Mouse (Mus musculus) megakaryocyte-erythroid progenitor cell, adult 5-6 weeks (primary cell): ENCODE data around the gene Hmmr. TPM values are rescaled to one million over a fixed set of nuclear protein-coding genes. Genes with fewer than 3 reads are reported as not detected.
A peak's percentile ranks its signal among the peaks of the same experiment; 100 is the strongest.

Experiments
- ATAC-seq: replicated peaks from 2 replicates; pipeline ENCODE4 v1.8.0; 2016; ENCODE audit warnings: mild to moderate bottlenecking, inconsistent platforms; ENCODE audit not compliant: severe bottlenecking, poor library complexity, low FRiP score, low TSS enrichment
- total RNA-seq, 2 experiments: library from RNA; stranded (forward) in 1 of 2; stranded (reverse) in 1 of 2; fragments of 200-1000, 215-1000 nt in 1 of 2; fragments of >200 nt in 1 of 2; fragmentation: Nextera tagmentation in 1 of 2; gene quantifications; 2 replicates each; pipeline ENCODE4 v1.2.3; 2014 to 2017

Gene Hmmr
- total RNA-seq (2014; fragmentation: Nextera tagmentation) (55.4 and 61.8 TPM in 2 replicates), total RNA-seq (2017) (80.0 and 86.5 TPM in 2 replicates)

DNA sequence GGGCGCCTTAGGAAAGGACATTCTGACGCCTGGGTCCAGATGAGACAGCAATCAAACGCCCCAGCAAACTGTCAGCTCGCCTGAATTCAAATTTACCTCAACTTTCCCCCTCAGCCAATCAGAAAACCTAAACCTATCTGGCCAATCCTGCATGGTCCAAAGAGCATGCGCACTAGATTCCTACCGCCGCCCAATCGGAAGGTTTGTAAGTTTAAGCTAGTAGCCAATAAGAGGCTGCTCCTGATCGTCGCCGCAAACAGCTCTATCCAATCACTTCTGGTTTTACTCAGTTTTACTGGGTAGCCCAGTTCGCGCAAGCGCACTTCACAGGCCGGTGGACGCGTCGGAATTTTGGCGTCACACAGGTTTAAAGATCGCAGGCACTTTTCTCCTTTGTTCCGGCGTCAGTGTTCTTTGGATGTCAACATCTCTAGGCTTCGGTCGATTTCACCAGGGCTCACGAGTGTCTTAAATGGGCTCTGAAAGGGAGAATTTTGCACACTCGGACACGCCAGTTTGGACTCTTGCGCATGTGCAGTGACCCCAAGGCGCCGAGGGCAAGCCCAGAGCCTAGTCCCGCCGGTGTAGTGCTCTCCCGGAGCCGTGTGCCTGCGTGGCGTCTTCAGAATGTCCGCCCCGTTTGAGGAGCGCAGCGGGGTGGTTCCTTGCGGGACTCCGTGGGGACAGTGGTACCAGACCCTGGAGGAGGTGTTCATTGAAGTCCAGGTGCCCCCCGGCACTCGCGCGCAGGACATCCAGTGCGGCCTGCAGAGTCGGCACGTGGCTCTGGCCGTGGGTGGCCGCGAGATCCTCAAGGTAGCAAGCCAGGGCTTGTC lies at the start of gene Hmmr, which contains the start of gene Nudcd2:
Gene Hmmr, minus strand, starts transcription at position 84 of the 836 bp plus-strand sequence.
Gene Nudcd2, plus strand, starts transcription at position 329 of the 836 bp plus-strand sequence.
- peak; percentile 91 for ATAC-seq

DNA sequence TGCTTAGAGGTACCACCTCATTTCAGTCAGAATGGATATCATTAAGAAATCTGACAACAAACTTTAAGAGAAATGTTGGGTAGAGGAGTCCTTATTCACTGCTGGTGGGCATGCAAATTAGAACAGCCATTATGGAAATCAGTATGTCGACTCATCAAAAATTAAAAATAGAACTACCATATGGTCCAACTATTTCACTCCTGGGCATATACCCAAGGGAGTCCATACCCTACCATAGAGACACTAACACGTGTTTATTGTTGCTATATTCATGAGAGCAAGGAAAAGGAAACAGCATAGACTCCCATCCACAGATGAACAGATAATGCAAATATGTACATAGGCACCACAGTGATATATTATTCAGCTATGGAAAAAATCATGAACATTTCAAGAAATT lies 48.6 kb upstream of the Hmmr start:
- no peak for ATAC-seq

DNA sequence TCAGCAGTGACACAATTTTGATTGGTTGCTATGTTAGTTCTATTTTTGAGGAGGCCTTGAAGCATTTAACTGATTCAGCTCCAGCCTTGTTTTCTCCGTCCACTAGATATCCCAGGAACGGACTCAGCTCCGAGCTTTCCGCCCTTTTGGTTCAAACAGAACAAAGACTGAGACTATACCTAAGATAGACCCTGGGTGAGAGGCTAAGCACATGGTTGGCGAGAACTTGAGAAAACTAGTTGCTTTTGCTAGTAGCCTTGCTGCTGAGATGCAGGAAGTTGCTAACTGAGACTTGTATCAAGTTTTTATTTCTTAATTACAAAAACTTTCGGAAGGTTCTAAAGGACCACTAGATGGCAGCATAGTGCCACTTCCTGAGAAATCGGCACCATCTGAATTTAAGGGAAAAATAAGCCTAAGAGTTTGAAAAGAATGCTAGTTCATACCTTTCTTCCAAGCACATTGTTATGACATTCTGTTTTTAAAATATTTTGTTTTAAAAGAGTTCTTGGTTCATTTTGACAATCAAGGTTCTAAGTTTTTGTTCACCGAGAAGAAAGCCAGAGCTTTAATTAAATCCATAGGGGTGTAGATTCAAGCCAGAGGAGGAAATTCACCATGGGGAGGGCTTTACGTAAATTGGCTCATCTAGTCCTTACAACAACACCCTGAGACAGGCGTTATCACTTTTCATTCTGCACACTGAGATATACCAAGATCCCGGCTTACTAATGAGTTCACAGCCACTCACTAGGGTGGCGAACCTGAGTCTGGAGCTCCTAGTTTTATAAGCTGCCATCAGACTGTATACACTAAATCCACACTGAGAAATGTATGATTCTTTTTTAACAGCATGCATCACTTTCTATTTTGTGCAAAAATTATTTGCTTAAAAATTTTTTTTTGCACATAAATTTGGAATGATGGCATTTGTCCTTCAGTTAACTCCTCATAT lies 42.4 kb upstream of the Hmmr start:
- no peak for ATAC-seq

DNA sequence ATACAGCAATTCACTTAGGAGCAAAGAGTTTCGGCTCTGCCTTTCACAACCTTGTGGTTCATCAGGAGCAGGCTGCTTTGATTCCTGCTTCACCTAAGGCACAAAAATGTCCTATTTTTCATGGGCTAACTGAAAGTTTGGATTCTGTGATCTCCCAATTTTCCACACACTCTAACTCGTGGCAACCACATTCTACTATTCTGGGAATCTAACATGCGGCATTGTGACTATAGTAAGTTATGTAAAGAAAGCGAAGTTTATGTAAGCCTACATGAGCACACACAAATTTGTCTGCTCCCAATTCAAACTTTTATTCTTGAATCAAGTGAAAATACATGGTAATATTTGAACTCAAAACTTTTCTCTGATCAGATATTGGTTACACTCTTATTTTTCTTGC lies 31.5 kb upstream of the Hmmr start:
- ATAC-seq, result no peak

DNA sequence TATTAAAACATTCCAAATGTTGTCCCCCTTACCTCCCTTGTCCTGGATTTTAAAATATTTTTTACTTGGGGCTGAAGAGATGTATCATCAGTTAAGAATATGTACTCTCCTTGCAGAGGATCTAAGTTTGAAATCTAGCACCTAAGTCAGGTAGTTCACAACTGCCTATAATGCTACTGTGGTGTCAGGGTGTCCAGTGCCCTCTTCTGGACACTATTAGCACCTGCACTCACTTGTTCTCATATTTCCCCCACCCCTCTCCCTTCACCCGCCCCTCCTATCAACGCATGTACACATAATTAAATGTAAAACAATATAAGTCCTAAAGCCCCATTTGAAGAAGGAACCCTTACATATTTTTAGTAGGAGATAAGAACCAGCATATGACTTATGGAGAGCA lies 30.2 kb upstream of the Hmmr start:
- peak; percentile 98 for ATAC-seq

DNA sequence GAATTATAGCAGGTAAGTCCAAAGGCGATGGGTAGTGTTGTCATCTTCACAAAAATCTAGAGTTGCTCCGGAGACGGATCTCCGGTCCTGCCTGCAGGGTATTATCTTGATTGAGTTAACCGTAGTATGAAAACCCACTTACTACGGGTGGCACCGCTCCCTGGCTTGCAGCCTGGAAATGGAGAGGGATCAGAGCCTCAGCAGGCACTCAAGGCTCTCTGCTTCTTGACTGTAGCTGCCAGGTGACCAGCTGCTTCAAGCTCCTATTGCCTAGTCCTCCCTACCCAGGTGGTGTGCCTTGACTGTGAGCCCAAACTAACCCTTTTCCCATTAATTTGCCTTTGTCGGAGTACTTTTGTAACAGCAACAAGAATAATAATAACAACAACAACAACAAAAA lies 26.7 kb upstream of the Hmmr start:
- ATAC-seq, result no peak

DNA sequence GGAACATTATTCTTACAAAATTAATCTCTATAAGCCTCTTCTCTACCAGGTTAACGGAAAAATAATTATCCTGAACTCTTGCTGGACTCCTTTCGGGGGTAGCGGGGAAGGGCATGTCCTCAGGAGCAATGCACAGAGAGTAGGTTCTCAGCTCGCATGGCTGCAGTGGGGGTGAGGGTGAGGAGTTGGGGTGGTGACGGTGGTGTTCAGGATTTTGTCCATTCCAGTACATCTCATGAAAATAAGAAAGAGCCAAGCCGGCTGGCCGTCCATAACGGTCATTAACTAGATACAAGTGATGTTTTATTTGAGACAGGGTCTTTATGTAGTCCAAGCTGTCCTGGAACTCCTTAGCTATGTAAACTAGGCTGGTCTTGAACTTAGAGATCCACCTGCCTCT lies 22.7 kb upstream of the Hmmr start:
- ATAC-seq, result no peak

DNA sequence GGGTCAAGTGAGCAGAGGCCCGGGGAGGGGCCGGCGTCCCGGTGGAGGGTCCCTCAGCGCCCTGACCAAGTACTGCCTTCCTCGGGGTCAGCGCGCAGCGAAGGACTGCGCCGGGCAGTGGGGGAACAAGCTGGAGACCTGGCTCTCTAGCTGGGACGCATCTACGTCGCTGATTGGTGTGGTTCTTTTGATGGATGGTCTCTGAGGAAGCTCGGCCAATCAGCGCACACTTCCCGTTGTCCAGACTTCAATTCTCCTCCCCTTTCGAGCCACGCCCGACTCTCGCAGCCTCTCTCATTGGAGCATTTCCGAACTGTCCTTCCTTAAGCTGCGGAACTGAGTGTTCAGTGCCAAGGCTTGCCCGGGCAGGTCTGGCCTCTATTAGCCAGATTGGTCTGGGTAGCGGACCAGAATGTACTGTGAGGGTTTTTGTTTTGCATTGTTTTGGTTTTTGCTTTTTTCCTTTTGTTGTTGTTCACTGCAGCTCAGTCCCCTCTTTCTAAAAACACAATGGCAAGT lies 21.9 kb upstream of the Hmmr start, which contains the start of gene Ccng1:
Gene Ccng1, minus strand, starts transcription at position 203 of the 519 bp plus-strand sequence.
- ATAC-seq, result peak; percentile 99

DNA sequence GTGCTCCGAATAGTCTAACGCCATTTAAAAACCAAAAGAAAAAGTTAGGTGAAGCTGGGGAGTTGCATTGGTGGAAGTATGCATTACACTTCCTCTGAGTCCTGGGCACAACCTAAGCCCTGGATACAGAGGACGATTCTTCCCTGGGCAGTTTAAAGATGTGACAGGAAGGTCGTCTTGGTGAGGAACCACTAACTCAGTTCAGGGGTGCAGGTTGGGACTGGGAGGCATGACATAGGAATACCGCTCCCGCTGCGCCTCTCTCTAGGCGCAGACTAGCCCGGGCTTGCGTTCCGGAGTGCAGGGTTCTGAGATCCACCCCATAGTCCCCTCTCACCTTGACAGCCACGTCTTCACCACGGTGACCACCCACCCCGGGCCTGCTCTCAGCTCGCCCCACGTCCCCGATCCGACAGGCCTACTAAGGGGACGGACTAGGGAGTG lies 21.5 kb upstream of the Hmmr start:
- peak; percentile 63 for ATAC-seq

DNA sequence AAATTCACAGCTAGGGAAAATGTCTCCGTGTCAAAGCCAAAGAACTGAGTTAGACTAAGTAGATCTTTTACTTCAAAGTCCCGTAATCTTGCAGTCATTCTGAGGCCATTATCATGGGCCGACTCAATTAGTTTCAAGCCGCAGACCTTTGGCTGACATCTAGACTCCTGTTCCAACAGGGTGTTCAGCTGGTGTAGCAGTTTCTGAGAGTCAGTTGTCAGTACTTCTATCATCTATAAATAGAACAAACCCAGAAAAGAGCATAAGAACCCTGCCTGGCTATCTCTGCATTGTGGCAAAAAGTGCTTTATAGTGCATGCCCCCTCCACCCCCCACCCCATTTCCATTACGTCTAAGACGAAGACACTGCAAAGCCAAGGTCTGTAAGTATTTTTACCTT lies 20.6 kb upstream of the Hmmr start:
- no peak for ATAC-seq

DNA sequence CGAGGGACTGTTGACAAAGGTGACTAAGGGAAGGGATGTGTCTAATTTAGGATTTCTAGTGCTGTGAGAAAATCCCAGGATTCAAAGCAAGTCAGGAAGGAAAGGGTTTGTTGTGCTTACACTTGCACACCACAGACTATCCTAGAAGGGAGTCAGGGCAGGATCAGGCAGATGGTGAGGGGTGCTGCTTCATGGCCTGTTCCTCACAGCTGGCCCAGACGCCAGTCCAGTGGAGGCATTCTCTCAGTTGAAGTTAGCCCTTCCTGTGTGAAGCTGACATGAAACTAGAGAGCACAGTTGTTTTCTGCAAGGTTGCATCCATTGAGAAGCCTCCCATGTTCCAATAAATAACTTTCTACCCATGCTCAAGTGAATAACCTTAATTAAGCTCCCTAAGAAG lies 14.5 kb upstream of the Hmmr start:
- no peak for ATAC-seq

DNA sequence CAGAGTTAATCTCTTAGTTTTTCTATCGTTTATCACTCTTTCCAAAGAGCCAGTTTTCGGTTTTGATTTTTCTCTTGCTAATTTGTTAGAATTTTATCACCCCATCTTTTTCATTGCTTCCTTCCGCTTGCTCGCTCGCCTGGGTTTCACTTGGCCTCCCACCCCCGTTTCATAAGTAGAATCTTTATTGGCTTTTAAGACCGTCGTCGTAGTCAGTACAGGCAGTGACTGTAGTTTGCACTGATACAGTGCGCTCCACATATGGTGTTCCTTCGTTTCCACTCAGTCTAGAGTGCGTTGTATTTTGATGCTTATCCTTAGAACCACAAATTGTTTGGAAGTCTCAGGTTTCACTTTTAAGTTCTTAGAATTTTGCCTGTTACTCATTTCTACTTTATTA lies 13.1 kb upstream of the Hmmr start:
- ATAC-seq, result no peak

DNA sequence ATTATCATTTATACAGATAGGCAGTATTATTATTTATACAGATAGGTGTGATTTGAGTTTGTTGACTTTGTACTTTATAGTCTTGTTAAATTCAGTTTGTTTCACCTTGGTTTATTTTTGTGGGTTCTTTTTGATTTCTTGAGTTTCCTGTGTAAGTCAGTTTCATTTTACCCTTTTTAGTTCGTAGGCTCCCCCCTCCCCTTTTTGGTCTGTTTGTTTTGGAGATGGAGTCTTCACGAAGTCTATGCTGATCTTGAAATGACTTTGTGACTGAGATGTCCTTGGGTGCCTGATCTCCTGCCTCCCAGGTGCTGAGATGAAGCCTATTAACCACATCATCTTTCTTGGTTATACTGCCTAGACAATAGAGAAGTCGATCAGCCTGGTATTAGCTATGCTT lies 11.1 kb upstream of the Hmmr start:
- no peak for ATAC-seq

DNA sequence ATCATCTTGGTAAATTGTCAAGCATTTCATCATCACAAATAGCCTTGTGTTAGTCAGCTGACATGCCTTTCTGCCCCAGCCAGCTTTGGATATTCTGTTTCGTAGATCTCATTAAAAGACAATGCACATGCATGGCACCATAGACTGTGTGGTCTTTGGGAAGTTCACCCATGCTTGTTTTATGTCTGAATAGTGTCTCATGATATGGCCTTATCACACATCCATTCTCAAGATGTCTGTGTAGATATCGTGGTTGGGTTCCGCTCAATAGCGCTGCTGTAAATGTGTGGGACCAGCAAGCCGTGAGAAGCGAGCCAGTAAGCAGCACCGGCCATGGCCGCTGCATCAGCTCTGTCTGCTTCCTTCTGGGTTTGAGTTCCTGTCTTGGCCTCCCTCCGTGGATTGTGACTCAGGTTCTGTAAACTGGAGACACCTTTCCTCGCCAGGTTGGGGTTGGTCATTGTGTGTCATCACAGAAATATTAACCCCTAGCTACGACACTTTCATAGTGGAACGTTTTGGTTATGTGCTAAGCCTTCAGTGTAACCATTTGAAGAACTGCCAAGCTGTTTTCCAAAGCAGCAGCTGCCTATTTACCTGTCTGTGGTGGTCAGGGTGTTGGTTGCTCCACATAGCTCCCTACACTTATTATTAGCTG lies 8.5 kb upstream of the Hmmr start:
- no peak for ATAC-seq

DNA sequence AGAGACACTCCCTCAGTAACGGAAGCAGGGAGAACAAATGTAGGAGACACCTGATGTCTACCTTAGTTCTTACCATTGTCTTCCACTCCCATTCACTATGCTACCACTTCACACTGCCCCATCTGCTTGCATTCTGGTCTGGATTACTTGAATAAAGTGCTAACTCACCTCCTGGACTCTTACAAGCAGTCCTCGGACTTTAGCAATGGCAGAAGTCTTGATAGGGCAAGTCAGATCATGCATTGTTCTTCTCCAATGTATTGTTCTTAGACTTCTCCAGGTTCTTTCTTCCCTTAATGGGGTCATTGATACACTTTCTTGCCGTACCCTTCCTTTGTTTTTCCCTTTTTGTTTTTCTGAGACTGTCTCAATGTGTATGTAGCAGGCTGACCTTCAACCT lies 4.1 kb upstream of the Hmmr start:
- no peak for ATAC-seq

DNA sequence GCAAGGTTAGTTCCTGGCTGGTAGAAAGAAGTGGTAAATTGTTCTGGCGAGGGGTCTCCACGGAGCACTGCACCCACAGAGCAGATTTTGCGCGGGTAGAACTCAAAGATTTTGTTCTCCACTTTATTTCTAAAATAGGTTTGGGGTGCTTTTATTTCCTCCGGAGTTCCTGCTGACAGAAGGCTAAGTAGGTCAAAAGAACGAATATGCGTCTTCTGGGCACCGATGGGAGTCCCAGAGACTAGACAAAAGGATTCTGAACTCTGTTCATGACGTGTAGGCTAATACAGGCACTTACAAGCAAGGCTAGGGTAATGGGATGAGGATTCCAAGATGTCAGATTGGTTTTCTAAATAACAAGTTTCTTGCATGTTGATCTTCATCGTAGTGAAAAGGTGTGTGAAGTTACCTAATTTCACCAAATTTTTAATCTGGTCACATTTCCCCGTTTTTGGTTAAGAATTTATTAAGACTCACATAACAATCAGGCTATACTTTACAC lies 1.1 kb upstream of the Hmmr start:
- no peak for ATAC-seq

DNA sequence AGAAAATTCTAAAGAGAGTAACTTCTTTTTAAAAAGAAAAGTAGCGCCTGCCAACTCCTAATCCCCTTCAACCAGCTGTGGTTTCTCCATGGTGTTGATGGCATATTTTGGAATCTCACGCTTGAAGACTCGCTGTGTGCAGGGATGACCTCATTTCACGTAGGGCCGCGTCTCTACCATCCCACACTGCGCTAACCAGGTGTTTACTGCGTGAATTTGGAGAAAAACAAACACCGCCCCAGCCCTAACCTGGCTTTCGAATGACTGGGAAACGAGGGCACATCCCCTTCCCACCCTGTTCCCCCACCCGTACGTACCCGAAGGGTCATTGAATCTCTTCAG lies 254 bp downstream of the Hmmr start:
- peak; percentile 25 for ATAC-seq

DNA sequence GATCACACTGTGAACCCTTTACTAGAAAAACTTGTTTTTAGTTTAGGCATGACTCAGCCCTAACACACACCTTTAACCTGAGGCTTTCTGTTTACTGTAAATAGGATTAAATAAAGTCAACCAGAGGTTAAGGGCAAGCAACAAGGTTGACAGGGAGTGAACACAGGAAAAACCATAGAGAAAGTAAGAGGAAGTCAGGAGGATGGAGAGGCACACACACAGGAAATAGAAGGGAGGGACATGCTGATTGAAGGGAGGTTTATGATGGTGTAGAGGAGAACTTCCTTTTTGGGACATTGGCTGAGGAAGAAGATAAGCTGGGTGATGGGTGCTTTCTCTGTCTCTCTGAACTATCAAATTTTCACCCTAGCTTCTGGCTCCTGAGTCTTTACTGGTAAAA lies 14.9 kb downstream of the Hmmr start:
- ATAC-seq, result no peak

DNA sequence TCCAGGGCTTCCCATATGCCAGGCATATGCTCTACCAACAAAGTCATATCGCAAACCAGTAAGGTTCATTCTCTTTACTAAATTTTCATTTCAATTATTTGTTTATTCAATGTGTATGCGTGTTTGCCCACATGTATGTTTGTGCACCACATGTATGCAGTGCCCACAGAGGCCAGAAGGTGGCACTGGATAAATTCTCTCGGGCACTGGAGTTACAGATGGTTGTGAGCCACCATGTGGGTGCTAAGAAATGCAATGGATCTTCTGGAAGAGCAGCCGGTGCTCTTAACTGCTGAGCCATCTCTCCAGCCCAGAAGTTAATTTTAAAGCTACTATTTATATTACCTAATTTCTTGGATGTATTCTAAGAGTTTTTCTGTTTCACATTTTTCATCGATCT lies 17.7 kb downstream of the Hmmr start:
- ATAC-seq, result peak; percentile 71
